ENCODE assay signal across 10 mouse cellular contexts in genomic region chr6:32590979-32591758, GRCm38 (mm10). TPM values are rescaled to one million over a fixed set of nuclear protein-coding genes. Genes with fewer than 3 reads are reported as not detected.
A peak's percentile ranks its signal among the peaks of the same experiment; 100 is the strongest.
DNase-seq lines count a peak whose midpoint lies in the region; ATAC-seq and TF ChIP-seq lines count a peak whose summit lies in the region.
"Had no signal": no experiment of that assay in that cellular context is flagged by ENCODE, and none has a peak within 500 bp of the region (broad histone marks: within the 10 kb centered on the region; RNA-seq: fewer than 3 reads in every experiment).

No protein-coding gene starts in this region.

- H3K4me2 ChIP-seq in heart, embryonic 12.5 days: no peak overlapping the region
- H3K4me2 ChIP-seq in intestine, embryonic 16.5 days (ENCODE audit: low read depth, low read length): no peak overlapping the region

- H3K27me3 ChIP-seq in heart, embryonic 12.5 days (replicated peaks): no peaks in the 10 kb centered on the region
- H3K27me3 ChIP-seq in intestine, embryonic 16.5 days (replicated peaks; ENCODE audit: control insufficient read depth, insufficient read depth, low read length): peaks cover 52% of the 10 kb centered on the region

- WGBS in heart, embryonic 12.5 days: 18% methylated on average over 13 of the region's 13 CpGs
- 32% methylated on average over 13 of the region's 13 CpGs for WGBS in intestine, embryonic 16.5 days

- H3K4me3 ChIP-seq in heart, embryonic 12.5 days: no peak overlapping the region
- no peak overlapping the region for H3K4me3 ChIP-seq in embryonic fibroblast, embryonic 13.5 days (ENCODE audit: insufficient read depth, low read length)
- H3K4me3 ChIP-seq in intestine, embryonic 16.5 days (ENCODE audit: low read length): no peak overlapping the region

- H3K9ac ChIP-seq in heart, embryonic 12.5 days: no peak overlapping the region
- no peak overlapping the region for H3K9ac ChIP-seq in intestine, embryonic 16.5 days (ENCODE audit: low read depth, low read length)

- peak; percentile 31; the same call in 1 of the 2 replicates for TF ChIP-seq CTCF in embryonic fibroblast, embryonic 13.5 days (IDR thresholded peaks at IDR 0.05; ENCODE audit: borderline replicate concordance, insufficient read depth, low read length)

- DNase-seq in heart, adult 18-20 months: peak; percentile 75 to 93
- DNase-seq in brain, adult 2 months (ENCODE audit: low read depth, low spot score): peak; percentile 89
- DNase-seq in left cerebral cortex, adult 8-10 months (ENCODE audit: low spot score in 2 of 2): peak; percentile 37 to 70
- DNase-seq in thymus, postnatal 25 days: peak; percentile 49

- H3K27ac ChIP-seq in heart, embryonic 12.5 days (ENCODE audit: poor library complexity, severe bottlenecking): no peak overlapping the region
- no peak overlapping the region for H3K27ac ChIP-seq in embryonic fibroblast, embryonic 13.5 days (ENCODE audit: insufficient read depth, low read length)
- no peak overlapping the region for H3K27ac ChIP-seq in intestine, embryonic 16.5 days (ENCODE audit: low read length)
- H3K27ac ChIP-seq: macrophage had no signal

- no peaks in the 10 kb centered on the region for H3K9me3 ChIP-seq in heart, embryonic 12.5 days (replicated peaks)
- no peaks in the 10 kb centered on the region for H3K9me3 ChIP-seq in intestine, embryonic 16.5 days (ENCODE audit: control insufficient read depth, low read length)

- peaks cover 14% of the 10 kb centered on the region for H3K4me1 ChIP-seq in heart, embryonic 12.5 days (replicated peaks)
- H3K4me1 ChIP-seq in embryonic fibroblast, embryonic 13.5 days (ENCODE audit: control insufficient read depth, insufficient read depth, low read length): no peaks in the 10 kb centered on the region
- H3K4me1 ChIP-seq in intestine, embryonic 16.5 days (ENCODE audit: control insufficient read depth, insufficient read depth, low read length): peaks cover 15% of the 10 kb centered on the region

- TF ChIP-seq POLR2A in embryonic fibroblast, embryonic 13.5 days (IDR thresholded peaks at IDR 0.05; ENCODE audit: low read depth, low read length): no peak

- ATAC-seq in heart, embryonic 12.5 days (ENCODE audit: insufficient number of reproducible peaks, low FRiP score): no peak
- ATAC-seq in intestine, embryonic 16.5 days: peak; percentile 59
- peak; percentile 71 for ATAC-seq in megakaryocyte progenitor cell, adult 5-6 weeks (replicated peaks; ENCODE audit: poor library complexity)
- ATAC-seq: Patski had no signal

- no peaks in the 10 kb centered on the region for H3K36me3 ChIP-seq in heart, embryonic 12.5 days
- H3K36me3 ChIP-seq in intestine, embryonic 16.5 days (ENCODE audit: control insufficient read depth, insufficient read depth, low read length): no peaks in the 10 kb centered on the region

RNA-seq across cellular contexts. Expression of gene Plxna4, which starts 3.2 kb away (rescaled TPM):
- total RNA-seq in heart, adult 18-20 months (2021): 10 to 100 TPM; 11.3 to 13.1 TPM
- polyA plus RNA-seq in heart, embryonic 12.5 days (2016; fragmentation: Nextera tagmentation; extraction: Ambion mirVana): 9.5 and 10.8 TPM in 2 replicates
- polyA plus RNA-seq in embryonic fibroblast, embryonic 13.5 days (2011; ENCODE audit: insufficient read length, low read depth, missing spikeins): 1.6 and 1.7 TPM in 2 replicates
- 1.2 and 1.3 TPM in 2 replicates for polyA plus RNA-seq in intestine, embryonic 16.5 days (2015; fragmentation: Nextera tagmentation; extraction: Ambion mirVana)
- 10 to 100 TPM; 57.8 to 67.8 (median 62.9) TPM for total RNA-seq in left cerebral cortex, adult 8-10 months (2022)
- 0.05 TPM in 1 of 2 replicates, not detected in the other for total RNA-seq in megakaryocyte progenitor cell, adult 5-6 weeks (2015)
- total RNA-seq in megakaryocyte progenitor cell, adult 5-6 weeks (2017): under 0.01 and 0.14 TPM in 2 replicates

Comparison
In these comparisons a context has a peak if more than half of its experiments do, and no peak if none do; other contexts are left out.
1. RNA of gene Plxna4, which starts 3.2 kb away (total RNA-seq): 57.8 to 67.8 TPM in left cerebral cortex, adult 8-10 months and 11.3 to 13.1 TPM in heart, adult 18-20 months; under 0.01 to 0.14 TPM in megakaryocyte progenitor cell, adult 5-6 weeks; every median in the first group is over 10 times any median in the second.
2. Peak in every context shown above with its lines, with median percentiles within 50 percentile points of each other: DNase-seq.